In genomic region chr9:46309121-46309520, GRCm38 (mm10) we compare ENCODE assay signal across 9 mouse cellular contexts. TPM values are rescaled to one million over a fixed set of nuclear protein-coding genes. Genes with fewer than 3 reads are reported as not detected.
A peak's percentile ranks its signal among the peaks of the same experiment; 100 is the strongest.
DNase-seq lines count a peak whose midpoint lies in the region; ATAC-seq and TF ChIP-seq lines count a peak whose summit lies in the region.
"Had no signal": no experiment of that assay in that cellular context is flagged by ENCODE, and none has a peak within 500 bp of the region (broad histone marks: within the 10 kb centered on the region; RNA-seq: fewer than 3 reads in every experiment).

No protein-coding gene starts in this region.

- no peaks in the 10 kb centered on the region for H3K4me1 ChIP-seq in lung, adult 2 months (ENCODE audit: control insufficient read depth, insufficient read depth, low read length)
- H3K4me1 ChIP-seq in limb, embryonic 12.5 days (replicated peaks), result peaks cover 19% of the 10 kb centered on the region
- H3K4me1 ChIP-seq: liver, embryonic 15.5 days had no signal

- peak; percentile 37; the same call in 1 of the 2 replicates for TF ChIP-seq CTCF in lung, adult 2 months (IDR thresholded peaks at IDR 0.05; ENCODE audit: insufficient read depth, low read length)

- H3K27ac ChIP-seq in limb, embryonic 12.5 days, result peak overlapping the region; percentile 45; the same call in 1 of the 2 replicates
- H3K27ac ChIP-seq: liver, embryonic 15.5 days had no signal

- no peak for TF ChIP-seq POLR2A in lung, adult 2 months (IDR thresholded peaks at IDR 0.05; ENCODE audit: borderline replicate concordance, extremely low read depth, low read depth, low read length)

- H3K36me3 ChIP-seq in limb, embryonic 12.5 days, result no peaks in the 10 kb centered on the region
- H3K36me3 ChIP-seq: liver, embryonic 15.5 days had no signal

- H3K9me3 ChIP-seq in limb, embryonic 12.5 days, result no peaks in the 10 kb centered on the region
- H3K9me3 ChIP-seq: liver, embryonic 15.5 days had no signal

- no peak overlapping the region for H3K9ac ChIP-seq in limb, embryonic 12.5 days (replicated peaks)
- H3K9ac ChIP-seq: liver, embryonic 15.5 days had no signal

- H3K27me3 ChIP-seq in limb, embryonic 12.5 days, result peaks cover 10% of the 10 kb centered on the region; the same call in 1 of the 2 replicates

- WGBS in lung, adult 2 months, result 16% methylated on average over 7 of the region's 7 CpGs
- 10% methylated on average over 7 of the region's 7 CpGs for whole genome bisulfite sequencing in limb, embryonic 12.5 days

- H3K4me3 ChIP-seq in lung, adult 2 months (replicated peaks; ENCODE audit: extremely low read depth, low read depth, low read length), result no peak overlapping the region
- H3K4me3 ChIP-seq in limb, embryonic 12.5 days (replicated peaks), result no peak overlapping the region
- H3K4me3 ChIP-seq: liver, embryonic 15.5 days had no signal

- ATAC-seq in limb, embryonic 12.5 days (ENCODE audit: insufficient number of reproducible peaks, insufficient read depth, low FRiP score, low TSS enrichment, low read depth), result no peak
- no peak for ATAC-seq in frontal cortex, adult (ENCODE audit: low TSS enrichment)

- 0 out of 2 replicates have a peak overlapping the region, but pooled peaks have one; percentile 2 for H3K4me2 ChIP-seq in limb, embryonic 12.5 days
- H3K4me2 ChIP-seq: liver, embryonic 15.5 days had no signal

- DNase-seq in cerebellum, postnatal 10 days, result peak; percentile 48 to 53
- DNase-seq in cerebellum, postnatal 4 days (ENCODE audit: low spot score in 2 of 2), result no peak
- DNase-seq in lung, adult 2 months, result peak; percentile 12
- DNase-seq in lung, postnatal 25 days (ENCODE audit: low spot score), result no peak
- DNase-seq in ZHBTc4 (ENCODE audit: low read depth, low spot score), result peak; percentile 85
- no peak for DNase-seq in layer of hippocampus, adult 11-12 months (ENCODE audit: low spot score)

RNA-seq across cellular contexts. Expression of gene 4931429L15Rik, which starts 10.7 kb away (rescaled TPM):
- not detected in 2 replicates for polyA plus RNA-seq in lung, adult 2 months (2012; rRNA removed)
- not detected in 2 replicates for polyA plus RNA-seq in limb, embryonic 12.5 days (2016; fragmentation: Nextera tagmentation; extraction: Ambion mirVana)
- polyA plus RNA-seq: liver, embryonic 15.5 days had no signal

RNA-seq across cellular contexts. Expression of gene Bud13, which starts 26.3 kb away (rescaled TPM):
- 8.4 and 10.0 TPM in 2 replicates for polyA plus RNA-seq in lung, adult 2 months (2012; rRNA removed)
- 35.6 and 36.8 TPM in 2 replicates for polyA plus RNA-seq in limb, embryonic 12.5 days (2016; fragmentation: Nextera tagmentation; extraction: Ambion mirVana)

RNA-seq across cellular contexts. Expression of gene Zpr1, which starts 36.3 kb away (rescaled TPM):
- polyA plus RNA-seq in lung, adult 2 months (2012; rRNA removed), result 15.4 and 16.2 TPM in 2 replicates
- polyA plus RNA-seq in limb, embryonic 12.5 days (2016; fragmentation: Nextera tagmentation; extraction: Ambion mirVana), result 55.9 and 56.2 TPM in 2 replicates

RNA-seq across cellular contexts. Expression of gene Apoa5, which starts 40.7 kb away (rescaled TPM):
- 0.25 and 0.67 TPM in 2 replicates for polyA plus RNA-seq in lung, adult 2 months (2012; rRNA removed)
- 0.09 TPM in 1 of 2 replicates, not detected in the other for polyA plus RNA-seq in limb, embryonic 12.5 days (2016; fragmentation: Nextera tagmentation; extraction: Ambion mirVana)

Comparison
In these comparisons a context has a peak if more than half of its experiments do, and no peak if none do; other contexts are left out.
1. DNase-seq: peak in cerebellum, postnatal 10 days (2 of 2), lung, adult 2 months (single experiment) and ZHBTc4 (single experiment); none in cerebellum, postnatal 4 days (0 of 2), lung, postnatal 25 days (single experiment) and layer of hippocampus, adult 11-12 months (single experiment).